Mouse (Mus musculus): ENCODE measurements around the gene Cldn10.
"Not testable (repeated sequence)": the region's sequence is repeated elsewhere in the genome, so short reads cannot be mapped to it uniquely, and the experiment has no call there.

Cldn10 gene

DNA sequence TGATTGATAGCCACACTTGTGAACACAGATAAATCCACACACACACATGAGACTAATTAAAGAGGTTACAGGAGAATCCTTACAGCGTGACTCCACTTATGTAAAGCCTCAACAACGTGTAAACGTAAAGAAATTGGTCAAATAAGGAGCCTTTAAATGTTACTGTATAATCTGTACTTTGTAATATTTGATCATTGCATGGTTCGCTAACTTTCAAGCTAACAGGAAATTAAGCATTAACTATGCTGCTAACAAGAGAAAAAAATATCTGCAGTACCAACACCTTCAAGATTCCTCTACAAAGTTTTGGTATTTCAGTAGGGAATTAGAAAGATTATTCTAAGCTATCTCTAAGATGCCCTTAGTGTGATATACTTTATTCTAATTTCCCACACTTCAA, at the start of gene Cldn10:
Cldn10 (plus strand) TSS at position 288 of the 400 bp plus-strand sequence.
- no peak for DNase-seq (ENCODE audit: extremely low read depth, low read depth, low spot score)

DNA sequence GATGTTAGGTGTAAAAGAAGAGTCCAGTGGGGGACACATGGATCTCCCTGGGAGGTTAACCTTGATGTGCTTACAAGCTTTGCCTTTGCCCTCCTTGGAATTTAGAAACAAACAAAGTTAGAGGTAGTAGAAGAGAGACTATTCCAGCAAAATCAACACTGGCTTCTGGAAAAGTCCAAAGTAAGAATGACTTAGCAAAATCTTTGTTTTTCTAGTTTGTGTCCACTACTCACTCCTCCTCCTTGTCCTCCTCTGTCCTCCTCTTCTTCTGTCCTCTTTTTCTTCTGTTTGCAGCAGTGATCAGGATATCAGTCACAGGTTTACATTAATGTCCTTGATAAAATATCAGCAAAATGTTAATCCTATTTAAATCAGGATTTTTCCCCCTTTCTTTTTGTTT, 45.9 kb upstream of the Cldn10 start:
- no peak for DNase-seq (ENCODE audit: extremely low read depth, low read depth, low spot score)

DNA sequence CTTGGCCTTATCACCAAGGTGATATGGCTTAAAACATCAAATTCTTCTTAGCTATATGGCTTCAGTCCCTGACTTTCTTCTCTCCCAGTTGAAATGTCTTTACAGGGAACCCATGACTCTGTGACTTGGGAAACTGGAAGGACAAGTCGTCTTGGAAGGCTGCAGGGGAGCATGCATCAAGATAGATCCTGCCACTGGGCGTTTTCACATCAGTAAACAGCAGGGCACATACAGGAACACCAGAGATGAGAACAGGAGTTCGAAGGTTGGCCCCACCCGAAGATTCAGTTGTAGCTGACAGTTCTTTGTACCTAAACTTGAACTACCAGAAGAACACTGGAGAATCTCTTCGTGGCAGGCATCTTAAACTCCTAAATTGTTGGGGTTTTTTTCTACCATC, 44.8 kb upstream of the Cldn10 start:
- no peak for DNase-seq (ENCODE audit: extremely low read depth, low read depth, low spot score)

DNA sequence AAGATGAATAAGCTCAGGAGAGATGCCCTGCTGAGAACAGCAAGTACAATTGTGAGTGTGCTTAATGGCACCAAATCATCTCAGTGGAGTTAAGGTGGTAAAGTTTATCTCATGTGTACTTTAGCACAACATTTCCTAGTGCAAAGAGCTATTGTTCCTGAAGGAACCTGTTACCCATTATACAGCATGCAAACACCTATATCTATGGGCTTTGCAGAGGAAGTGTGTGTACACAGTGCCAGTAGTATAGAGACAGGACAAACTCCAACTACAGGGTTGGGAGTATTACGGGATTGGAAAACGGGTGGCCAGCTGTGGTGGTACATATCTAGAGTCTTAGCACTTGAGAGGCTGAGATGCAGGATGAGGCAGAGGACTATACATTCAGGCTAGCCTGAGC, 38.6 kb upstream of the Cldn10 start:
- DNase-seq (ENCODE audit: extremely low read depth, low read depth, low spot score) = no peak

DNA sequence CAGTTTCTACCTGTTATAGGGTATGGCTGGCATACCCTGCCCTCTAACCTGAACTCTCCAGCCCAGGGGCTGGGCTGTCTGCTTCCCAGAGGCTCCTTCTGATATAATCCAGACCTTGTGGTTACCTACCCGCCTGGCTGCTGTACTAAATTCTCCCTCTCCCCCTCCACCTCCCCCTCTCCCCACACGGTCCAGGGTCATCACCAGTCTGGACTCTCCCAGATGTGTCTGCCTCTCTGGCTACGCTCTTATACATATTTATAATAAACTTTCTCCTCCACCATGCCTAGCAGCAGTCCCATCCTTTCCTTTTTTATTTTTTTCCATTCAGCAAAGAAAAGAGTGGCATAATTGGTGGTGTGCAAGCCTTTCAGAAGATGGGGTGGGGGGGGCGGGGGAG, 38.0 kb upstream of the Cldn10 start:
- no peak for DNase-seq (ENCODE audit: extremely low read depth, low read depth, low spot score)

DNA sequence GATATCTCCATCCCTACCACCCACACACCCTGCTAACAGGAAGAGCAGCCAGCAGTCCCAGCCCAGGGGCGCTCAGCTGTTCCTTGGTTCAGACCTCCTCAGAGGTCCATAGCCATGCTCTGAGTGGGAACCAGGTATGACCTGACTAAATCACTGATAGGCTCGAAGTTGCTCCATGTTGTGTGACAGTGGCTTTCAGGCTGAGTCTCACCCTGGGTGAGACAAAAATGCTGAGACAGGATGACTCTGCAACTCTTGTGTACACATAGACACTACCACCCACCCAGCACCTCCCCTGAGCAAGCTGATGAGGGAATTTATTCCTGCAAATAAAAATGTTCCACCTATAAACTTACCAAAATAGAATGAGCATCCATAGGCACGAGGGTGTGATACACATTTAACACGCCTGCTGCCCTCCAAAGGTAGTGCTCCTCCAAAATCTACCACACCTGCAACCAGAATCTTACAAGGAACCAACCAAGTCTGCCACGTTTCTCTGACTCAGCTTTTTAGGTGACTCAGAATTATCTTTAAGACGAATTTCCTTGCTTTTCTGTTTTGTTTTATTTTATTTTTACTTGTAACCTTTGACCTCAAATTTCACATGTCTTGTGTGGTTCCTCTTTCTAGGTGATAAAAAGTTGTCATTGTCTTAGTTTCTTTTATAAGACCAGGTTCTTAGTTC, 37.1 kb upstream of the Cldn10 start:
- no peak for DNase-seq (ENCODE audit: extremely low read depth, low read depth, low spot score)

DNA sequence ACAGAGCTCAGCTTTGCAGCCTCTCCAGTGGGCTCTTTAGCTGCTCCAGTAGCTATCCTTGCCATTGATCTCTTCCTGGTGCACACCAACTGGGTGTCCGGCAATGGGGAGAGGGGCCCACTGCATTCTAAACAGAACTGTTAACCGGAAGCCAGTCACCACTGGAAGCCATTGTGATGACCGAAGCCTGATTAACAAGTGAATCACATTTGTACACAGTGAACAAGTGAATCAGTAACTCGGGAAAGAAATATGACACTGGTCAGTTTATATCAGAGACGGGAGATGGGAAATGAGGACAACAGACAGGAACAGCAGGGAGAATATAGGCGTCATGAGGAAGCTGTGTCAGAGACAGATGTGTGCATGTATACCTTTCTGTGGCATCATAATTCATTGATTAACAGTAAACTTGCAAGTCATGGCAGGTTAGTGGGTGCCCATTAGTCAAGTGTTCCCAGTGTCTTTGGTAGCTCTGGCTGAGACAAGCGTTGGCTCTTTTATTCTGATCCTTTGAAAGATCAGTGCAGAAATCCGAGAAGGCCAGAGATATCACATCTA, 36.4 kb upstream of the Cldn10 start:
- no peak for DNase-seq (ENCODE audit: extremely low read depth, low read depth, low spot score)

DNA sequence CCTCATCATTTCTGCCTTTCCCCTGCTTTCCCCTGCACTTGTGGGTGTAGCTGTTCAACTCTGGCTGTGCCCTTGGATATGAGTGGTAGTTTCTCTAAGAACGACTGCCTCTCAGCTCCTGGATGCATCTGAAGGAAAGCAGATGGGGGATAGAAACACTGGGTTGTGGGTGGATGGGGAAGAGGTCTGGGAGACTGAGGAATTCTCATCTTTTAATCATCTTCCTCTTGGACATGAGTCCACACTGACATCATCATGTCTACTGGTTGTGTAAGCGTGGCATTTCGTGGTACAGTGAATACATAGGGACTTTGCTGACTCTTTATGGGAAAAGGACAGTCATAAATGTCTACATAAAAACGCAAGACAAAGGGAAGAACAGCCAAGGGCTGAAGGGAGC, 31.7 kb upstream of the Cldn10 start:
- no peak for DNase-seq (ENCODE audit: extremely low read depth, low read depth, low spot score)

DNA sequence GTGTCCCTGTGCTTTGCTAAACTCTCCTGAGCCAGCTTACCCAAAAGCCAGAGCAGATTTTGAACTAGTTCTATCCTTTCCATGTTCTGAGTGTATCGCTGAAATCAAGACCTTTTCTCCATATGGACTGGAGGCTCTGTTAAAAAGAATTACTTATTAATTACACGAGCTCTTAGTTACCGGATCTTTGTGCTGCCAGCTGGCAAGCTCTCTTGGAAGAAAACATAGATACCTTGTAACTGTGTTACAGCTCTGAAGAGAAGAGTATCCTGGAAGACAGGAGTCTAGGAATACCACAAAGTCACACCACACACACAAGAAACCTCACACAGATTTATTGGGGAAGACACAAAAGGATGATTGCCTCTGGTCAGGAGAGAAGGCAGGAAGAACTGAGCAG, 31.1 kb upstream of the Cldn10 start:
- DNase-seq (ENCODE audit: extremely low read depth, low read depth, low spot score) = peak; percentile 16

DNA sequence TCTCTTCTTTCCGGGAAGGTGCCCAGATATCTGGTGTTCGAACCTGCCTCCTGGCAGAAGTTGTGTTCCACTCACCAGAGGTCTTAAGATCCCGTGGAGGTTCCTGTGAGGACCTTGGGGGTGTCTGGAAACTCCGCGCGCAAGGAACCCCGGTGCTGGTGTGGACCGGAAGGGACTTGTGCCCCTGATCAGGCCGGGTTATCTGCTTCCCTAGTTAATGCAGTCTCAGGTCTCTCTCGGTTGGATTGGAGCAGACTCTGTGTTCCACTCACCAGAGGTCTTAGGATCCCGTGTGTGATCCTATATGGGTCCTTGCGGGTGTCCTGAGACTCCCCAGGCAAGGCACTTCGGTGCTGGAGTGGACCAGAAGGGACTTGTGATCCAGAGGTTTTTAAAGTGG, 24.3 kb upstream of the Cldn10 start:
- not testable (repeated sequence) for DNase-seq (ENCODE audit: extremely low read depth, low read depth, low spot score)

DNA sequence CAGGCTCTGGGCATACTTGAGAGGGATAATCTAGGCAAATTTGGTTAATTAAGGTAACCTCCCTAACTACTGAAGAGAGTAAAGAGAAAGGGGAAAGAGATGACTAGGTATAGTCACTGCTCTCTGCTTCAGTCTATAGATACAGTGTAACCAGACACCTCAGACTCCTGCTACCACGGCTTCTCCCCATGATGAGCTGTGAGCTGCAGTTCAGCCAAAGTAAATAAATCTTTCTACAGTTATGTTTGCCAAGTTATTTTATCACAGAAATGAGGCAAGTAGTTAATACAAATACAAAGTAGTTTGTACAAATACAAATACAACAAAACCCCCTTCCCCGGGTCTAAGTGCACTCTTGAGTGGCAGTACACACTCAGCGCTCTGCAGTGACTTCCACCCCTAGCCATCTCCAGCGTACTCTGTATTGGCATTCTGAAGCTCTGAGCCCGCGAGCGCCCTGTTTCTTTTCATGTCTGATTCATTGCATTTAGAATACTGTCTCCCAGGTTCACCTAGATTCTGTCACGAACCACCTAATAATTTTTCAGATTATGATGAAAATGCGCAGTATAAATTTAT, 23.7 kb upstream of the Cldn10 start:
- no peak for DNase-seq (ENCODE audit: extremely low read depth, low read depth, low spot score)

DNA sequence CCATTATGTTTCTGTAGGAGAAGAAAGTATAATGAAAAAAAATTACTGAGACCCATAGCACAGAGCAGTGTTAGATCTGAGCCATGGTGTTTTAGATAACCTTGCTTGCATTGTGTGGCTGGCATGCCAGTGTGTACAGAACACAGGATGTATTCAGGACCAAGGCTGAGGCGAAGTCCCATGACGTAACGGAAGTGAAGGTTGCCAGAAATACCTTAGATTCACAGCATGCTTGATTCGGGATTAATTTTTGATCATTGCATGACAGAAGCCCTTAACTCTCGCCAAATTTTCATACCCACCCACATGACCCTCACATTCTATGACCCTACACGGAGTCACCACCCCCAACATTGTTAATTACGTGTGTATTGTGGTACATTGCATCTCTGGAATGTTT, 22.4 kb upstream of the Cldn10 start:
- no peak for DNase-seq (ENCODE audit: extremely low read depth, low read depth, low spot score)

DNA sequence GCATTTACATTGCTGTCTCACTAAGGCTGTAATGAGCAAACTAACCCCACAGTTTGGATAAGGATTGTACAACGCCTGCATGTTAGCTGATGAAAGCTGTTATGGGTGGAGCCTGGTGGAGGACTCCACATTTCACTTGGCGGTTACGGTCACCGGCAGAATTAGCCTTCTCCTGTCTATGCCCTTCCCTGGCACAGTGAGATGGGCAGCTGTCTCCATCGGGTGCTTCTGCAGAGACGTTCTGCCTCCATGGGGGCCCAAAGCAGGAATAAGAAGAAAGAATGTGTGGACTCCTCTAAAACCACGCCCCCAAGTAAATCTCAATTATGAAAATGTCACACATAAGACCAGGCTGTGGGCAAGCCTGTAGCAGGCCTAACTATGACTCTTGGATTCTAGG, 21.8 kb upstream of the Cldn10 start:
- no peak for DNase-seq (ENCODE audit: extremely low read depth, low read depth, low spot score)

DNA sequence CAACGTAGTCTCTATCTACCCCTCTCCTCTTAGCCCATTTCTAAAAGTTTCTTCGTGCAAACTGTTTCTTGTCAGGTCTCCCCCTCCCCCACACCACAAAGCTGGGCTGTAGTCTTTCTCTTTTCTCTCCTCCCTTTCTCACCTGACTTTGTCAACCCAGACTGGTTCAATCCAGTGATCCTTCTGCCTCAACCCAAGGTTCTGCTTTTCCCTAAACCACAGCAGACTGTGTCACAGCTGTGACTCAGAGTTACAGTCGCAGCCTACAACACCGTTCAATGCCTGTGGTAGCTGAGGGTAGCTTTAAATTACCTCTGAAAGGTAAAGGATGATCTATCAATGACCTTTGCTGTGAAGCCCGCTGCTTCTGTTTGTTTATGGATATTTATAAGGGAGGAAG, 21.3 kb upstream of the Cldn10 start:
- no peak for DNase-seq (ENCODE audit: extremely low read depth, low read depth, low spot score)

DNA sequence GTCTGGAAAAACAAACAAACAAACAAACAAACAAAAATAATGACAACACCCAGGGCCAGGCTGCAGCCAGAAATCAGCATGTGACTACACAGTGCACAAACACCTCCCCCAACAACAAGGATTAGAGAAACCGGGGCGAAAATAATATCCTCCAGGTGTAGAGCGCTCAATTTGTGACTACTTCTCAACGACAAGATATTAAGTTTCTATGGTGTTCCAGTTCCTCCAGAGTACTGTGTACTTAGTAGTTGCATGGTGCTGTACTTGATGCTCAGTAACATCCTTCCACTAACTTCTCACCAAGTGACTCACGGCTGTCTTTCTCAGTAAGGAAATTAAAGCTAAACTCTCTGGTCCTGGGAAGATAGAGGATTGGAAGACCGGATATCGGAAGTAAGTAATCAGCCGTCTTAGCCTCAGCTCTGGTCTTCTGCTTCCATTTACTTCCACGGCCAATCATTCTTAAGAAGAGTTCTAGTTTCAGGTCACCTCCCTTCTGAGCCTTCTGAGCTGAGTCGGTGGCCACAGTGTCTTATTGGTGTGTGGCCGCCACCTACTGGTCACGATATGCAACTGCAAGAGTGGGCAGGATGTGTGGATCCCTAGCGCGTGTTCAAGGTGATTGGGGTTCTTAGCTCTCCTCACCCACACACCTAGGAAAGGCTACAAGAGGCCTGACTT, 19.9 kb upstream of the Cldn10 start:
- no peak for DNase-seq (ENCODE audit: extremely low read depth, low read depth, low spot score)

DNA sequence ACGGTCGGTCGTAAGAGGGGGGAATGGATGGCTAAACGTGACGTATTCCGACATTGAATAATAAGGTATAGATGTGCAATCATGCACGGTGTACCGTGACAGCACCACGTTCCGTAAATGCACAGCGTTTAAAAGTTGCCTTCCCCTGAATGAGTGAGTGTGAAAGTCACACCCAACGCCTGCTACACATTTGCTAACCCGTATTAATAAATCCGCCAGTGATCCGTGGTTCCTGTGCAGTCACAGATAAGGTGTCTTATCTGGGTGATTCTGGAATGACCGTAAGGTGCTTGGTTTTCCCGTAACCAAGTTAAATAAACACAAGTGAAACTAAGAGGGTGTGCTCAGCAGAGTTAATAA, 19.4 kb upstream of the Cldn10 start:
- no peak for DNase-seq (ENCODE audit: extremely low read depth, low read depth, low spot score)

DNA sequence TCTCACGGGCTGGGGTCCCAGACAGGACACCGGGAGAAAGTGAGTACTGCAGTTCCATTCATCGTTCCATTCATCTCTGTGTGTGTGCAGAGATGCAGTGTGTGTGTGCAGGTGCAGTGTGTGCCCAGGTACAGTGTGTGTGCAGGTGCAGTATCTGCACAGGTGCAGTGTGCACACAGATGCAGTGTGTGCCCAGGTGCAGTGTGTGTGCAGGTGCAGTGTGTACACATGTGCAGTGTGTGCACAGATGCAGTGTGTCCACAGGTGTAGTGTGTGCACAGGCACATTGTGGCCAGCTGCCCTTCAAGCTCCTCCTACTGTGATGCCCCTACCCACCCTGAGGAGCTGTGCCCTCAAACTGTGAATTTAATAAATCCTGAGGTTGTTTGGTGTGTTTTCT, 14.0 kb upstream of the Cldn10 start:
- DNase-seq (ENCODE audit: extremely low read depth, low read depth, low spot score) = no peak

DNA sequence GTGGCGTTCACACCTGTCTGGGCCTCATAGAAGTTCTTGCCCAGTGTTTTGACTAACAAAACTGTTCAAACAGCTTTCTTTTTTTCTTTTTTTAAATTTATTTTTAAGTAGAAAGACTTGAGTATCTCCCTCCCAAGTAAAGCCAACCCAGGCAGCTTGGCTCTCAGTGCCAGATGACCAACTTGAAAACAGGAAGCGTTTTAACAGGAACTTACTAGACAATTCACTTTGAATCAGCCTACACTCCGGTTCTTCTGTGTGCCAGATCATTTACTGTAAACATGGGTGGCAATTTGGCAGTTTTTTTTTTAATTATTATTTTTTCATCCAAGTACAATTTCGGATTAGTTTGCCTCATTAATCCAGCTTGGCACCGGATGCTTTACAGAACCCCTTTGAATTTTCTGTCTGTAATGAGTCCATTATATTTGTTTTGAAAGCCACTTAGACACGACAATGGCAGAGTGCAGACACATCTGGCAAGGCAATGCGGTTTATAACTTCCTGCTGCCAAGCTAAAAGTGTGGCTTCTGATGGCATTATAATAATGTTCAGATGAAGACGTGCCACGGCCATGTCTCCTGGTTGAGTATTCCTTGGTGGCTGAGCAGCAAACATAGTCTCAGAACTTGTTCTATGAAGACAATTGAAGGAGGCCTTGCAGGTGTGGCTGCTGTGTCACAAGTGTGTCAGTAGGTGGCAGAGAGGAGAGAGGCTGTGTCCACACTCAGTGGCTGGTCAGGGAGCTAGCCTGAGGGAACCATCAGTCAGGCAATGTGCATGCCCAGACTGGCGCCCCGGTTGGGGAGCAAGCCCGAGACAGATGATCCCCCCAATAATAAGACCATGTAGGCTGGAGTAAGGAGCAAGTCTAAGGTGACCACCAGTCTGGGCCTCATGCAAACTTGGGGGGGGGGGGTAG, 12.9 kb upstream of the Cldn10 start:
- no peak for DNase-seq (ENCODE audit: extremely low read depth, low read depth, low spot score)

DNA sequence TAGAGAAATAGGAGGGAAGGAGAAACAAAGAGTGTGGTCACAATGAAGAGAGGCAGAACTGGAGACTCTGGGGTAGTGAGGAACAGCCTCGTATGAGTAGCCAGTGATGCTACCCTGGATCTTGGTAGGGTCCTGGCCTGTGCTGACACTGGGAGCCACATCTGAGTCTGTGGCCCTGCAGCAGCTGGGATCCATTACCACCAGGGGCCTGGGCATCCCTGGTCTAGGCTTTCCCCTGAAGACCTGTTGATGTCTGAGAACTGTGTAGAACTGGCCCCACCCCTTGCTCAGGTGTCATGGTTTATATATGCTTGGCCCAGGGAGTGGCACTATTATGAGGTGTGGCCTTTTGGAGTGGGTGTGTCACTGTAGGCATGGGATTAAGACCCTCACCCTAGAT, 12.2 kb upstream of the Cldn10 start:
- DNase-seq (ENCODE audit: extremely low read depth, low read depth, low spot score) = no peak

DNA sequence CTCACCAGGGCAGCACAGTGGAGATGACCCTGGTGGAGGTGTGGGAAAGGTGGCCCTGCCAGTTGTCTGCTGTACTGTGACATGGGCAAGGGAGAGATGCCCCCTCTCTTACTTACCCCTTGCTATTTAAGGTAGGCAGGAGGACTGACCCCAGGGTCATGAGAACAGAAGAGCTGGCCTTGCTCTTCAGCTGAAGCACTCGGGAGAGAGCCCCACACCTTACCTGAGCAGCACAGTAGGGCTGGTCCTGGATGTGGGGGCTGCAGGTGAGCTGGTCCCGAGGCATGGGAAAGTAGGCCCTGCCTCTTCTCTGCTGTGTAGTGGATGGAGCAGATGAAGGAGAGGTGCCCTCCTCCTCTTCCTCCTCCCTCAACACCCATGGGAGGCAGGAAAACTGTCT, 11.3 kb upstream of the Cldn10 start:
- no peak for DNase-seq (ENCODE audit: extremely low read depth, low read depth, low spot score)

DNA sequence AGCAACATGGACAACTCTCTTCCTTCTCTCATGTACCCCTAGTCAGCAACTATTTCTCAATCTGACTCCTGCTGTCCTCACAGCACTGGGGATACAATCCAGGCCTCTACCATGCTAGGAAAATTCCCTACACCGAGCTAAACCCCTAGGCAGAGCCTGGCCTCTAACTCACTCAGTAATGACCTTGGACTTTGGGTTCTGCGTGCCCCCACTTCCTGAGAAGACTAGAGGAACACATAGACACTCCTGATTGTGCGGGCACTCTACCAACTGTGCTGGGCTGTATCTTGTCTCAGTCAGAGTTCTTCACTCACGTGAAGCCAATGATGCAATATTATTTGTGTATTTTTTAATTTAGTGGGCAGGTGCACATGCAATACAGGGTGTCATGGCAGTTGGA, 10.2 kb upstream of the Cldn10 start:
- no peak for DNase-seq (ENCODE audit: extremely low read depth, low read depth, low spot score)
